Mouse (Mus musculus): Measurements from ENCODE around the gene Bicra. TPM values are rescaled to one million over a fixed set of nuclear protein-coding genes. Genes with fewer than 3 reads are reported as not detected.

Bicra gene
- total and polyA plus RNA-seq, 3 experiments: 5.8 to 8.4 (median 7.5) TPM

DNA sequence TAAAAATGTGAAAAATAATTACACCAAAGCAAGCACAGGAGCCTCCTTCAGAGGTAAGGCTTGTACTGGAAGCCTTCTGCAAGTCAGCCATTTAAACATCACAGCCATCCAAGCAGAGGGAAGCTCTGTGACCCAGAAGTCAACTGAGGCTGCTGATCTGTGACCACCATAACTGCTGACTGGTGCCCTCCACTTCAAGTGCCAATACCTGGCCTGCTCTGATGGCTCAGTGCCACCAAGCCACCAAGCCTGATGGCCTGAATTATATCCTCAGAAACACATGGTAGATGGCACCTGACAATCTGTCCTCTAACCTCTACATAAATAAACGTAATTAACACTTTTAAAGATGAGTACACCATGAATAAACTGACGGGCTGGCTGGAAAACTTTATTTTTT, 6.5 kb downstream of the Bicra start:
- no peak overlapping the region for H3K4me3 ChIP-seq
- H3K27ac ChIP-seq: no peak overlapping the region
- no peaks in the 10 kb centered on the region for H3K27me3 ChIP-seq (ENCODE audit: control insufficient read depth, insufficient read depth, low read length)
- no peaks in the 10 kb centered on the region; the same call in 1 of the 2 replicates for H3K36me3 ChIP-seq (ENCODE audit: control insufficient read depth, insufficient read depth, low read length)
- H3K9ac ChIP-seq (ENCODE audit: low read depth, low read length): no peak overlapping the region
- no peak for DNase-seq
- peaks cover 17% of the 10 kb centered on the region for H3K79me2 ChIP-seq (replicated peaks; ENCODE audit: control insufficient read depth, insufficient read depth, low read length)
- TF ChIP-seq CTCF (IDR thresholded peaks at IDR 0.05) (no peak), EP300 (IDR thresholded peaks at IDR 0.05; ENCODE audit: insufficient read depth, low read depth, low read length) (no peak), POLR2A (IDR thresholded peaks at IDR 0.05; ENCODE audit: insufficient read depth, low read depth, low read length) (no peak)
- intact Hi-C loops (cut with DNase I): no loop called here
- peaks cover 38% of the 10 kb centered on the region for H3K4me1 ChIP-seq (ENCODE audit: control insufficient read depth, insufficient read depth, low read length)
- WGBS: 76% methylated on average over 2 of the region's 2 CpGs

DNA sequence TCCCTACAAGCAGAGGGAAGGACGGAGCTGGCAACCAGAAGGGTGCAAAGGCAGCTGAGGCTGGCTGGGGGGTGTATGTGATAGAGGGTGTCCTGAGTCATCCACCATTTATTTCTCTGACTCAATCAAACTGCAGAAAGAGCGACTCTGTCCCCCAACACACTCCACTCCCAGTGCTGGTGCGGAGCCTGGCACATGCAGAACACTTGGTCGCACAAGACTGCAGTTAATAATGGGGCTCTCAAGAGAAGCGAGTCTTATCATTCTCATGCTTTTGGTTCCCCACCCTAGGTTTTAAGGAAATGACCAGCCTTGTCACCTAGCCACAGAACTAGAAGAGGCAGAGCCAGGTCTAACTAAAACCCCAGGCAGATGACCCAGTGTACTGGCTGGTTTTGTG, 8.4 kb downstream of the Bicra start:
- WGBS: 85% methylated on average over 5 of the region's 5 CpGs

DNA sequence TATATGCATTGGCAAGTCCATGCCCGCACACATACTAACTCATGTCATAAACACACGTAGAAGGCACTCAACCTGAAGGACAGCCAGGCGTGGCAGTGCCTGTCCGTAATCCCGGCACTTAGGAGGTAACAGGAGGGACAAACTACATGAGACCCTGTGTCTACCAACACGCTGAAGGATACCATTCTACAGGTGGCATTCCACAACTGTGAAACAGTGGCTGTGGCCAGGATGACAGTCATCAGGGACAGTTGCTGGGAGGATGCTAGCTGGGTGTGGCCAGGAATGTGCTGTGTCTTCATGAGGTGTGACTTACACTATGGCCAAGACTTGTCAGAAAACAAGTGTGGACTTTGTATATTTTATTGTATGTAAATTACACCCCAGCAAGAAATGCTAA, 10.7 kb downstream of the Bicra start:
- H3K4me1 ChIP-seq (ENCODE audit: control insufficient read depth, insufficient read depth, low read length): peaks cover 19% of the 10 kb centered on the region
- peaks cover 2% of the 10 kb centered on the region; the same call in 1 of the 2 replicates for H3K36me3 ChIP-seq (ENCODE audit: control insufficient read depth, insufficient read depth, low read length)
- H3K27ac ChIP-seq: no peak overlapping the region
- TF ChIP-seq CTCF (IDR thresholded peaks at IDR 0.05): no peak
- no peaks in the 10 kb centered on the region for H3K27me3 ChIP-seq (ENCODE audit: control insufficient read depth, insufficient read depth, low read length)
- 88% methylated on average over 6 of the region's 6 CpGs for WGBS
- peaks cover 18% of the 10 kb centered on the region for H3K79me2 ChIP-seq (replicated peaks; ENCODE audit: control insufficient read depth, insufficient read depth, low read length)
- DNase-seq: no peak
- H3K4me3 ChIP-seq: no peak overlapping the region
- intact Hi-C loops (cut with DNase I): no loop called here
- no peak overlapping the region for H3K9ac ChIP-seq (ENCODE audit: low read depth, low read length)

More for the DNA sequence above, 8.4 kb downstream of the Bicra start:
- H3K4me1 ChIP-seq (ENCODE audit: control insufficient read depth, insufficient read depth, low read length): peaks cover 25% of the 10 kb centered on the region
- H3K36me3 ChIP-seq (ENCODE audit: control insufficient read depth, insufficient read depth, low read length): no peaks in the 10 kb centered on the region; the same call in 1 of the 2 replicates
- no peak overlapping the region for H3K9ac ChIP-seq (ENCODE audit: low read depth, low read length)
- H3K79me2 ChIP-seq (replicated peaks; ENCODE audit: control insufficient read depth, insufficient read depth, low read length): peaks cover 18% of the 10 kb centered on the region
- TF ChIP-seq EP300 (IDR thresholded peaks at IDR 0.05; ENCODE audit: insufficient read depth, low read depth, low read length): no peak
- no peak for TF ChIP-seq CTCF (IDR thresholded peaks at IDR 0.05)
- no peak for TF ChIP-seq POLR2A (IDR thresholded peaks at IDR 0.05; ENCODE audit: insufficient read depth, low read depth, low read length)
- DNase-seq: peak in 1 of 2 experiments; percentile 12
- no peak overlapping the region for H3K27ac ChIP-seq
- intact Hi-C loops (cut with DNase I): no loop called here
- H3K27me3 ChIP-seq (ENCODE audit: control insufficient read depth, insufficient read depth, low read length): no peaks in the 10 kb centered on the region
- H3K4me3 ChIP-seq: no peak overlapping the region

DNA sequence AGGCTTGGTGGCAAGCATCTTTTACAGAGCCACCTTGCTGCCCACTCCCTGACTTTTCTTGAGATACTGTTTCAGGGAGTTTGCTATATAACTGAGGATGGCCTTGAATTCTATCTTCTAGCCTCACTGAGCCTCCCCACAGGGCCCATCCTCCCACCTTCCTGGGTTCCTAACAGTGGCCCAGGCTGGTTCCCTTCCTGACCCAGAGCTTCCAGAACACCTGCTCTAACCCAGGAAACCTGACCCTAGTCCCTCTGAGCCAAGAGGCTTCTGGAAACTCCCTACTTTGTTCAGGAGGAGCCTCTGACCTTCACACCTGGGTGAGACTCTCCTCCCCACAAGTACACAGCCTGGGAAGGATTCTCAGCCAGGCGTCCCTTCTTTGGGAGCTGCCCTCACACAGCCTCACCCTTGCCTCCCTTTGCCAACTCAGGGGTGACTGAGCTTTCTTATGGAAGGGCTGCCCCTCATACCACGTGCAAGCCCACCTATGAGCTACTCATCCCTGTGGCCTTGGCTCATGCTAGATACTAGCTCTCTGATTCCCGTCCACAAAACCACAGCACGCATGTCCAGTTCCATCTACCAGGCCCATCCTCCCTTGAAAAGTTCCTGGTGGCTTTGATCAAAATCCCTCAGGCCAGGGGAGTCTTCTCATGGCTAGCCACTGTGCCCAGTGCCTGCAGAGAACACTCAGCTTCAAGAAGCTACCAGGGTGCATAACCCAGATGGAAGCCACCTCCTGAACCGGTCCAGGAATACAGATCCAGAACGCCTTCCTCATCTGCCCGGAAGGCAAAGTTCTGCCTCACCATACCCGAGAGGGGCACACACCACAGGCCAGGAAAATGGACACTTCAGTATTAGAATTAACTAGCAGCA, 13.9 kb downstream of the Bicra start:
- DNase-seq: no peak
- H3K4me1 ChIP-seq (ENCODE audit: control insufficient read depth, insufficient read depth, low read length): peaks cover 20% of the 10 kb centered on the region
- H3K4me3 ChIP-seq: no peak overlapping the region
- H3K27me3 ChIP-seq (ENCODE audit: control insufficient read depth, insufficient read depth, low read length): no peaks in the 10 kb centered on the region
- H3K27ac ChIP-seq: no peak overlapping the region
- no peak overlapping the region for H3K9ac ChIP-seq (ENCODE audit: low read depth, low read length)
- TF ChIP-seq CTCF (IDR thresholded peaks at IDR 0.05) (no peak), EP300 (IDR thresholded peaks at IDR 0.05; ENCODE audit: insufficient read depth, low read depth, low read length) (no peak), POLR2A (IDR thresholded peaks at IDR 0.05; ENCODE audit: insufficient read depth, low read depth, low read length) (no peak)
- peaks cover 3% of the 10 kb centered on the region for H3K36me3 ChIP-seq (ENCODE audit: control insufficient read depth, insufficient read depth, low read length)
- H3K79me2 ChIP-seq (replicated peaks; ENCODE audit: control insufficient read depth, insufficient read depth, low read length): peaks cover 15% of the 10 kb centered on the region
- WGBS: 74% methylated on average over 8 of the region's 8 CpGs
- intact Hi-C loops (cut with DNase I): no loop called here

DNA sequence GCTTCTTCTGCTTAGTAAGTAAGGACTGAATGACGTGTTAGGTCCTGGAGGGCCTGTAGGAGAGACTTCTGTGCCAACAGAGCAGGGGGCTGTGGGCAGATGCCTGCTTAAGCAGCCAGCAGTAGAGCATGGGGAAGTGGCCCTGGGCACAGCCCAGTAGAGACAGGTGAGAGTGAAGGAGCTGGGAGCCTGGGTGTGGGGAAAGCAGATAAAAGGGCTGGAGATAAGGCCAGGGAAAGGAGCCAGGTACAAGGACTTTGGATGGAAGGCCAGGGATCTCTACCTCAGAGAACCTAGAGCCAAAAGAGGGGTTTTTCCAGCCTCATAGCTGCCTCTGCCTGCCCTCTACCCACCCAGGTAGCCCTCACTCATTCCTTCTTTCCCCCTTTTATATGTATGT, 14.7 kb downstream of the Bicra start:
- no peak overlapping the region for H3K9ac ChIP-seq (ENCODE audit: low read depth, low read length)
- H3K79me2 ChIP-seq (replicated peaks; ENCODE audit: control insufficient read depth, insufficient read depth, low read length): peaks cover 12% of the 10 kb centered on the region
- peaks cover 6% of the 10 kb centered on the region for H3K36me3 ChIP-seq (ENCODE audit: control insufficient read depth, insufficient read depth, low read length)
- no peak overlapping the region for H3K4me3 ChIP-seq
- H3K27ac ChIP-seq: no peak overlapping the region
- H3K27me3 ChIP-seq (ENCODE audit: control insufficient read depth, insufficient read depth, low read length): no peaks in the 10 kb centered on the region
- 50% methylated on average over 1 of the region's 1 CpGs for WGBS
- no peak for DNase-seq
- H3K4me1 ChIP-seq (ENCODE audit: control insufficient read depth, insufficient read depth, low read length): peaks cover 25% of the 10 kb centered on the region
- TF ChIP-seq EP300 (IDR thresholded peaks at IDR 0.05; ENCODE audit: insufficient read depth, low read depth, low read length) (no peak), CTCF (IDR thresholded peaks at IDR 0.05) (no peak), POLR2A (IDR thresholded peaks at IDR 0.05; ENCODE audit: insufficient read depth, low read depth, low read length) (no peak)
- intact Hi-C loops (cut with DNase I): no loop called here

DNA sequence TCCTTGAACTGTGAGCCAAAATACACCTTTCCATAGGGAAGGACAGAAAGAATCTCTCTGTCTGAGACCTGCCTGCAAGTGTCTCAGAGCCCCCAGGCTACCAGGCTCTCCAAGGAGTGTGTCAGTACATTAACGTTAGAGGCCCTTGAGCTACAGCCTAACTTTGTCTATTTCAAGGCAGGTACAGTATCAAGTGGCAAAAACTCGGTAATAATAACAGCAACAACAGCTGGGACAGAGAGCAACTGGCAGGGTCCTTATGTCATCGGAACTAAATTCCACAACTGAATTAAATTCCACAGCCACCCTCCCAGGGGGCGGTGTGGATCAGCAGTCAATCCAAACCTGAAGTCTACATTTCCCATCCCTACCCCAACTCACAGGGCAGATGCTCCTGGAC, 16.6 kb downstream of the Bicra start:
- peaks cover 9% of the 10 kb centered on the region for H3K79me2 ChIP-seq (replicated peaks; ENCODE audit: control insufficient read depth, insufficient read depth, low read length)
- DNase-seq: no peak
- peaks cover 6% of the 10 kb centered on the region for H3K36me3 ChIP-seq (ENCODE audit: control insufficient read depth, insufficient read depth, low read length)
- no peaks in the 10 kb centered on the region for H3K27me3 ChIP-seq (ENCODE audit: control insufficient read depth, insufficient read depth, low read length)
- H3K4me1 ChIP-seq (ENCODE audit: control insufficient read depth, insufficient read depth, low read length): peaks cover 25% of the 10 kb centered on the region
- H3K9ac ChIP-seq (ENCODE audit: low read depth, low read length): no peak overlapping the region
- H3K4me3 ChIP-seq: no peak overlapping the region
- no peak overlapping the region for H3K27ac ChIP-seq
- intact Hi-C loops (cut with DNase I): no loop called here
- 59% methylated on average over 4 of the region's 4 CpGs for WGBS
- TF ChIP-seq EP300 (IDR thresholded peaks at IDR 0.05; ENCODE audit: insufficient read depth, low read depth, low read length): no peak
- TF ChIP-seq CTCF (IDR thresholded peaks at IDR 0.05): 0 out of 2 replicates have a peak, but pooled peaks have one; percentile 5
